Mouse (Mus musculus): ENCODE measurements at regions not wholly inside any gene's neighbourhood (a gene's known extent, or its start where the extent isn't known, plus 50 kb on each side); places are given as distances from the start of the nearest gene placed in this dataset.

GRCm38 (mm10) chr12:71482619-71483018, 172.9 kb downstream of the Dact1 start:
- no peak for ATAC-seq

DNA sequence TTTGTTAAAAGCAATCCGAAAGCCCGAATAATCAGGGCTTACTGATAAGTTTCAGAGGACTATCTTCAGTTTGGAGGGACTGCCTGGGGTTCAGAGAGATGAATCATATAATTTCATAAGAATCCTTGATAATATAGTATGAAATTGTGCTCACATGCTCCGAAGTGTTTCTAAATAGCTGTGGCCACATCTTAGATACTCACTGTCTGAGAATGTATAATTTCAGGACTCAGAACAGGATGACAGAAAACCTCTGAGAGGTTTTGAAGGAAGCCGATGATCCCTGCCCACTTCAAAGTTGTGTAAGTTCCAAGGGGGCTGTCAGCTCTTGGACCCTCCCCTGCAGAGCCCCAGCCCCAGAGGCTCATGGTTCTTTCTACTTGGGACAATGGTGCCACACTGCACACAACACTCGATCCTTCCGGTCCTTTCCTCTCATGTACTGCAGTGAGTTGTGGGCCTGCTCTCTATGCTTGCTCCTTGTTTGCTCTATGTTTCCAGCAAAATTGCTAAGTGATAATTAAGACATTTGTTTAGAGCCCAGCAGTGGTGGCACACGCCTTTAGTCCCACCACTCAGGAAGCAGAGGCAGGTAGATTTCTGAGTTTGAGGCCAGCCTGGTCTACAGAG, 174.0 kb downstream of the Dact1 start:
- no peak for ATAC-seq

GRCm38 (mm10) chr12:71484286-71484685, 174.6 kb downstream of the Dact1 start:
- no peak for ATAC-seq

- ATAC-seq: no peak
Measured at GRCm38 (mm10) chr12:71486078-71486477, 176.4 kb downstream of the Dact1 start.

- ATAC-seq: no peak
Measured at GRCm38 (mm10) chr12:71487591-71488435, 178.1 kb downstream of the Dact1 start.

DNA sequence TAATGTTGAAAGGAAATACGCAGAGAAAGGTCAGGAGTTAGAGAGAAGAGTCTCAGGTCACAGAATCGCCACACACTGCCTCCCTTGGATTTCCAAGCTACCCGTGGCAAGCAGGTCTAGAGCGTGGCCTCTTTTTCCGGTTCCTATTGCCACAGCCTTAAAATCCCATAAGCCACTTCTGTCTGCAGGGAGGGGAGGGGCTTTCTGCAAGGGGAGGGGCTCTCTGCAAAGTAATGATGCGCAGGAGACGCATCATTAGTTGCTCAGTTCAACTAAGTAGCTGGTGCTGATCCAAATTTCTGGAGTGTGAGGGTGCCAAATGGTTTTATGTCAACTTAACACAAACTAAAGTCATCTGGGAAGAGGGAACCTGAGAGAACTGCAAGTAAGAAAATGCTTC, 179.6 kb downstream of the Dact1 start:
- ATAC-seq: no peak

DNA sequence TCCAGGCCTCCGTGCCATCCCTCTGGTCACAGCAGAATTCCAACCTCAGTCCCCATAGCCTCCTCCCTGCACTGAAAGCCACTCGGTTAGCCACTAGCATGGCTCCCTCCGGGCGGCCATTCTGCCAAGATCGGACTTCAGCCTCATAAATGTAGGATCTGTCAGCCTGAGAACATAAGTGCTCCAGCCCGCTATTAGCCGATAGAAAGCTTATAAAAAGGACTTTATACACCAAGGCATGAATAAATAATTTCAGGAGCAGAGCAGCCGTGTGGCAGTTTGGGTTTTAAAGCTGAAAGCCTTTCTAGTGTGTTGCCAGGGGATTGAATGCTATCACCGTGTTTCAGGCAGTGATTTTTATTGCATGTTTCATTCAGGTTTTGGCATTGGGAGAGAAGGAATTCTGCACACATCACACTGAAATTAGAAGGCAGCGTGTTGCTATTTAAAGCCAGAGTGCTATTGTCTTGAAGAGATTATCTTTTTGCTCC, 185.2 kb downstream of the Dact1 start:
- no peak for ATAC-seq

DNA sequence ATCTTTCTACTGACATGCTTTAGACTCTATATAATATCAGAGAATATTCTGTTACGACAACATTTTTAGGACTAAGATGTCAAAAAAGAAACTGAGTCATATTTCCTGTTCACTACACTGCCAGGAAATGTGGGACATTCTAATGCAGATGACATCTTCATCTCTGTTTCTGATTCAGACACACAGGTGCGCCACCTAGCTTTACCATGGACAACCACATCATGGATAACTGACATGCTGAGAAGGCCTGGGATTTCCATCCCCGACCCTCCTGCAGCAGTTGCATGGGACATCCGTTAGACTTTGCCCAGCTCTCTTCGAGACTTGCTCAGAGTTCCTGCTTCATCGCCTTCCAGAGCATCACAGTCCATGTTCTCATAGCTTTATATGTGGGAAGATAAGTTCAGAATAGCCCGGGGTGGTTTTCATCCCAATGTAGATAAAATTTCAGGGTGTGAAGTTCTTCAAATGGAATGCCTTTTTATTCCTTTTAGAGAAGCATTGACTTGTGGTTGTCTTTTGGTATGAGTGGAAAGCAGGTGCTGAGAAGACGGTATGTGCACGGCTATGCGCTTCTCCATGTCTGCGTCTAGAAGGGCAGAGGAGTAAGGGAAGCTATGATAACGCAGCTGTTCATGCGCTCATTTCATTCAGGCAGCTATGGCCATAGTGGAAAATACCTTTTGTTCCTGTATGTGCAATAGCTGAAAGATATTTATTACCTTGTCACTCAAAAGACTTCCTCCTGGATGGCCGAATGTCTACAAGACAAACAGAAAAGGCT, 188.8 kb downstream of the Dact1 start:
- no peak for ATAC-seq

- ATAC-seq: no peak
Measured at GRCm38 (mm10) chr12:71501299-71501810, 191.7 kb downstream of the Dact1 start.

DNA sequence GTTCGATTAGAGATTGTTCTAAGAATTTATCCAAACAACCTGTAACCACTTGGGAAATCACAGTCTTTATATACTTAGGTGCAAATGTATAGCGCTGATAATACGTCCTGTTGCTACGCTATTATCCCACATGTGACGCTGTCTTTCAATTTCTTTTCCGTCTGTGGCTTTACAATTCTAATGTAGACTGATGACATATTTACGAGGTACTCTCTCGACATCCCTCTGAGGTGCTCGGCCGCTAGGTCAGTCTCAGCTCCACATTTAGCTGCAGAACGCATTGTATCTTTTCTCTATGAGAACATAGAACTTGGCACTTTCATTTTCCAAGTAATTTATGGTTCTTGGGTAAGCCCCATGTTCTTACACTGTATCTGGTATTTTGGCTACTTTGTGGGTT, 193.6 kb downstream of the Dact1 start:
- ATAC-seq: no peak

DNA sequence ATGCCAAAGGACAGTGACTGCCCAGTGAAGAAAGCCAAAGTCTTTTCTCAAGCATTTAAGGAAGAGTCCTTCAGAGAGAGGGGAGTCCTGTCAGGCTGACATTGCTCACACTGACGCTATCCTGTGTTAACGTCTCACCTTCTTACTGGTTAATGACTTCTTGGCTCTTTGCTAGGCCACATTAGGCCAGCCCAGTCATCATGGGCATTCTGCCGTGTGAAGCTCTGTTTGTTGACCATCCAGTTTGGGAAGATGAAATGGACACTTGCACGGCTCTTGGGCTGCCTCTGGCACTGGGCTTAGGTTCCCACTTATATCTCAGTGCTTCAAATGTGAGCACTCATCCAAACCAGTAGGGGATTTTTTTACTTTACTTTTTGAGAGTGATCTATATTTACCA, 196.5 kb downstream of the Dact1 start:
- ATAC-seq: no peak

DNA sequence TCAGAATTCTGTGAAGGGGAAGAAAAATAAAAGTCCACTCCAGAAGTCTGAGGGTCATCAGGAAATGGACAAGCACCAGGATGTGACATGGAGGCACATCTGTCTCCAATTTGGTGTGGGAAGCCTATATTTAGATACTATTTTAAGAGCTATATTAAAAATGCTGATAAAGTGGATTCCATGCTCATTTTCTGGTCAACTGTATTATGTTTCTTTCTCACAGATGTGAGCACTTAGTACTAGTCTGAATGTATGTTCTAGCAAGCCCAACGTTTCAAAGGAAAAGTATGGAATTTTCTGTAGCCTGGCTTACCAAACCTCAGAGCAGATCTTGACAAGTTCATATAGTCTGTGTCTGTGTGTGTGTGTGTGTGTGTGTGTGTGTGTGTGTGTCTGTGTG, 197.0 kb downstream of the Dact1 start:
- ATAC-seq: no peak

DNA sequence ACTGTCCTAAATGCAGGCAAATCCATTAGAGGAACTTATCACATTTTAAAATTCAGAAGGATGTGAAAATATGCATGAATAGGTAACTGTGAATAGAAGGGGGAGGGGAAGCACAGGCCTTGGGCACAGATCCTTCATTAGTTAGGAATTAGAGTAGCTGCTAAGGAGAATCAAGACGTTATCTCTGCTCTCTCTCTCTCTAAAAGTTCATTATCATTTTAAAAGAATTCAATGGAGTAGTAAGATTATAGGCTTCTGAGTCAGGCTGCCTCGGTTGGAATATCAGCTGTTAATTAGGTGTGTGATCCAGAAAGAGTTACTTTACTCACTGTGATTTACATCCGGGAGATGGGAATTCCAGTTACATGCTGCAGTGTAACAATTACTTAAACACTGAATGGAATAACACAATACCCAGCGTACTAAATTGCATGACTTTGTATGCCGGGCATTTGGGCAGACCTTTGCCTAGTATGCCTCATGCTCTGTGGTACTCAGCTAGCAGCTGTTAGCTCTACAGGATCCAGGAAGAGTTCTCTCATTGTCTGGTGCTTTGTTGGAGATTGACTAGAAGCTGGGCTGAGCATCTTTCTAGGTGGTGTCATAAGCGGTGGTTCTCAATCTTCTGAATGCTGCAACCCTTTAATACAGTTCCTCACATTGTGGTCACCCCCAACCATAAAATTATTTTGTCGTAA, 203.4 kb downstream of the Dact1 start:
- ATAC-seq: no peak

DNA sequence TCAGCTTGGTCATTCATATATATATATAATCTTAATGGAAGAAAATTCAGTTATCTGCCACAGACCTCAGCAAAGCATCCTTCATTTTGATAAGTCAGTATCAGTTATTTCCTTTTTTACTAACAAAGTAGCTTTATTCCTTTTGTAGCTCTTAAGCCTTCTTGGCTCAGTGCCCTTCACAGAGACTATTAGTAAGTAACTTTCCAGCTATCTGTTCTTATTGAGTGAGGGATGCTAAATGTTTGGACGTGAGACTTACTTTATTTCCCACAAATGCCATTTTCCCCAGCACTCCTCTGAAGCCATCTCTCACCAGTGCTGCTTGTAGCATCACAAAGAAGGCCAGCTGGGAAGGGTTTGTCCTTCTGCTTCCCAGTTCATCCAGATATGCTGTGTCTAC, 209.8 kb downstream of the Dact1 start:
- no peak for ATAC-seq

GRCm38 (mm10) chr12:71521936-71522335, 212.3 kb downstream of the Dact1 start:
- no peak for ATAC-seq

DNA sequence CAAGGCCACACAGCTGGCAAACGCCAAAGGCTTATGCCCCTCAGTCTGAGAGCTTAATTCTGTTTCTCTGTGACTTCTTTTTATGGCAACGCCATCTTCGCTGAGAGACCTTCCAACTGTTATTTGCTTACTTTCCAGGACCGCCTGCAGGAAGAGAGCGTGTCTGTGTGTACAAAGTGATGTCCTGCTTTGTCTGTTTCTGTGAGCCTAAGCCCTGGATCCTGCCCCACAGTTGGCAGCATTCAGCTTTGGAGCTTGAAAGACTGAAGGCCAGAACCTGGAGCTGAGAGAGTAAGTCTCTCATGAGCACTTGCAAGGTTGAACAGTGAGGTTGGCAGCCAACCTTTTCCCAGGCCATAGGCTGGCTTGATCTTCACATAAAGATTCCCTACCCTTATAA, 212.8 kb downstream of the Dact1 start:
- no peak for ATAC-seq

GRCm38 (mm10) chr12:71524156-71524555, 214.5 kb downstream of the Dact1 start:
- ATAC-seq: no peak

- ATAC-seq: no peak
Measured at GRCm38 (mm10) chr12:71525255-71525927, 215.7 kb downstream of the Dact1 start.

DNA sequence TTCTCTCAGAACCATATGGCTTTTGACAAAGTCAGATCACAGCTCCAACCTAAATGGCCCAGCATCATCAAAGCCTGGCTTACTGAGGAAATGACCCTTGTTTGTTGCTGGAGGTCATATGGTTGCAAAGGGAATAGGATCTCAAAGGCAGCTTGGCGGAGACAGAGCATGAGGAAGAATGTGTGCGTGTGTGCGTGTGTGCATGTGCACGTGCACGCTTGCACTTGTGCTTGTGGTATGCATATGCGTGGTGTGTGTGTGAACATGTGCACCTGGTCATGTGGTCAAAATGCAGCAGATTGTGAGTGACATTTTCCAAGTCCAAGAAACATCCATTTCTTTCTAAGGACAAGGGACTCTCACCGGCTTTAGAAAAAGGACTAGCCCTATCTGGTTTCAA, 216.9 kb downstream of the Dact1 start:
- no peak for ATAC-seq

GRCm38 (mm10) chr12:71532161-71532560, 222.5 kb downstream of the Dact1 start:
- no peak for ATAC-seq

- no peak for ATAC-seq
Measured at GRCm38 (mm10) chr12:71532708-71533450, 223.2 kb downstream of the Dact1 start.
